Mouse (Mus musculus) hindlimb bud, embryonic 11.5 days (tissue): ENCODE measurements around the gene Elmo2.
A peak's percentile ranks its signal among the peaks of the same experiment; 100 is the strongest.

Source experiments
- DNase-seq: peaks from one replicate; pipeline ENCODE4 v3.0.0-alpha.2; 2012; ENCODE audit warnings: low read depth, low spot score; ENCODE audit errors: extremely low spot score

The Elmo2 gene

GRCm38 (mm10) chr2:165300424-165300823, 25.9 kb downstream of the Elmo2 start:
- no peak for DNase-seq

GRCm38 (mm10) chr2:165297429-165297828, 28.9 kb downstream of the Elmo2 start:
- DNase-seq: no peak

GRCm38 (mm10) chr2:165296571-165296970, 29.7 kb downstream of the Elmo2 start:
- DNase-seq: no peak

- DNase-seq: no peak
Measured at GRCm38 (mm10) chr2:165288315-165289031, 37.8 kb downstream of the Elmo2 start.

- DNase-seq: peak; percentile 80
Measured at GRCm38 (mm10) chr2:165287202-165287984, 38.9 kb downstream of the Elmo2 start, which contains the start of gene Slc35c2. Slc35c2 (minus strand) TSS chr2:165287869.

GRCm38 (mm10) chr2:165286361-165287201, 39.7 kb downstream of the Elmo2 start:
- no peak for DNase-seq

- DNase-seq: no peak
Measured at GRCm38 (mm10) chr2:165285621-165286020, 40.7 kb downstream of the Elmo2 start.

- no peak for DNase-seq
Measured at GRCm38 (mm10) chr2:165285034-165285433, 41.2 kb downstream of the Elmo2 start.

- no peak for DNase-seq
Measured at GRCm38 (mm10) chr2:165284377-165284776, 41.9 kb downstream of the Elmo2 start.

- DNase-seq: no peak
Measured at GRCm38 (mm10) chr2:165283644-165284043, 42.6 kb downstream of the Elmo2 start.

GRCm38 (mm10) chr2:165281779-165282311, 44.4 kb downstream of the Elmo2 start:
- no peak for DNase-seq

- DNase-seq: no peak
Measured at GRCm38 (mm10) chr2:165279351-165279750, 46.9 kb downstream of the Elmo2 start.

GRCm38 (mm10) chr2:165277188-165277740, 49.0 kb downstream of the Elmo2 start:
- DNase-seq: no peak

- no peak for DNase-seq
Measured at GRCm38 (mm10) chr2:165275824-165276223, 50.5 kb downstream of the Elmo2 start.

GRCm38 (mm10) chr2:165275124-165275640, 51.1 kb downstream of the Elmo2 start:
- DNase-seq: no peak

- no peak for DNase-seq
Measured at GRCm38 (mm10) chr2:165273589-165273988, 52.7 kb downstream of the Elmo2 start.

- DNase-seq: no peak
Measured at GRCm38 (mm10) chr2:165271326-165271725, 55.0 kb downstream of the Elmo2 start.

GRCm38 (mm10) chr2:165270858-165271257, 55.4 kb downstream of the Elmo2 start:
- DNase-seq: no peak

GRCm38 (mm10) chr2:165266739-165267138, 59.5 kb downstream of the Elmo2 start:
- DNase-seq: no peak

GRCm38 (mm10) chr2:165263861-165264260, 62.4 kb downstream of the Elmo2 start:
- DNase-seq: no peak
